9 mouse cellular contexts compared by ENCODE assay signal in the genomic region with DNA sequence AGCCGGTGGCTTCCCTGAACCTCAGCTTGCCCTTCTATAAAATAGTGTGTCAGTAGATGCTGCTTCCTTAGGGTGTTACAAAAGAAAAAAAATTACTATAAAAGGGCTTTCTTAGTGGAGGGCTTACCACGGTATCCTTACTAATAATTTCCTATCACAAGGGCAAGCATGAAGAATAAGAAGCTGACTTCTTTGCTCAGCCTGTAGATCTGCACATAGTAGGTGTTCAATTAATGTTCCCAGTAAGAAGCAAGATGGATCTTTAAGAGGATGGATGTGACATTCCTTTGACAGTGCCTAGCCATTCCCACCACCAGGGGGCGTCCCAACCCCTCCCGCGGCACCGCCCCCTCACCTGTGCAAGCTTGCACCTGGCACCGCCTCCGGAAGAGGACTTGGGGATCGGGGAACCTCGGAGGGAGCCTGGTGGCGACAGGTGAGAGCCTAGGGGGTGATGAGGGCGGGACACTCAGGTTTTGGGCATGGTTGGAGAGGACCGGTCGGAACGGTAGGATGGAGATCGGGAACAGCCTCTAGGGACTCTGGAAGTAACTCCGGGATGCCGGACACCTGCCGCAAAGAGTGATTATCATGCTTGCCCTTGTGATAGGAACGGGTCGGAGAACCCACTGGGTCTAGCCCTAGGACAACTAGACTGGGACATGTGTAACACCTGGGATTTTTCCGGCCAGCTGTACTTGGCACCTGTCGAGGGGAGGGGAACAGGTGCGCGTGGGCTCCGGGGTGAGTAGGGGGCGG. TPM values are rescaled to one million over a fixed set of nuclear protein-coding genes. Genes with fewer than 3 reads are reported as not detected.
DNase-seq lines count a peak whose midpoint lies in the region; ATAC-seq and TF ChIP-seq lines count a peak whose summit lies in the region.
"Had no signal": no experiment of that assay in that cellular context is flagged by ENCODE, and none has a peak within 500 bp of the region (broad histone marks: within the 10 kb centered on the region; RNA-seq: fewer than 3 reads in every experiment).

Bicdl2 (plus strand) TSS at position 390 of the 759 bp plus-strand sequence.

- no peaks in the 10 kb centered on the region for H3K9me3 ChIP-seq in forebrain, embryonic 12.5 days
- no peaks in the 10 kb centered on the region for H3K9me3 ChIP-seq in forebrain, embryonic 14.5 days (replicated peaks; ENCODE audit: control insufficient read depth, low read length)
- no peaks in the 10 kb centered on the region for H3K9me3 ChIP-seq in lung, embryonic 15.5 days
- H3K9me3 ChIP-seq: midbrain, embryonic 12.5 days had no signal

- H3K4me1 ChIP-seq in forebrain, embryonic 12.5 days = peaks cover 2% of the 10 kb centered on the region; the same call in 1 of the 2 replicates
- H3K4me1 ChIP-seq in forebrain, embryonic 14.5 days (ENCODE audit: control insufficient read depth, insufficient read depth, low read length) = no peaks in the 10 kb centered on the region
- no peaks in the 10 kb centered on the region for H3K4me1 ChIP-seq in embryonic fibroblast, embryonic 13.5 days (ENCODE audit: control insufficient read depth, insufficient read depth, low read length)
- H3K4me1 ChIP-seq in lung, embryonic 15.5 days = 0 out of 2 replicates have a peak, but pooled peaks cover 4% of the 10 kb centered on the region

- H3K27ac ChIP-seq in forebrain, embryonic 12.5 days = no peak within 1 kb of the TSS
- H3K27ac ChIP-seq in forebrain, embryonic 14.5 days (ENCODE audit: low read depth, low read length) = no peak within 1 kb of the TSS
- H3K27ac ChIP-seq in embryonic fibroblast, embryonic 13.5 days (ENCODE audit: insufficient read depth, low read length) = no peak within 1 kb of the TSS
- H3K27ac ChIP-seq in lung, embryonic 15.5 days = no peak within 1 kb of the TSS
- H3K27ac ChIP-seq: midbrain, embryonic 12.5 days had no signal

- DNase-seq in forebrain, embryonic 14.5 days (ENCODE audit: low spot score) = no peak
- DNase-seq in ES-CJ7 (ENCODE audit: low read depth, low spot score) = peak; percentile 68
- peak; percentile 84 for DNase-seq in kidney, adult 9 months
- peak; percentile 72 for DNase-seq in thymus, postnatal 4 days
- DNase-seq in left cerebral cortex, postnatal 25 days (ENCODE audit: low spot score in 2 of 2) = no peak

- H3K27me3 ChIP-seq in forebrain, embryonic 12.5 days = peaks cover 57% of the 10 kb centered on the region
- peaks cover 34% of the 10 kb centered on the region for H3K27me3 ChIP-seq in forebrain, embryonic 14.5 days (replicated peaks; ENCODE audit: control insufficient read depth, insufficient read depth, low read length)
- peaks cover 34% of the 10 kb centered on the region for H3K27me3 ChIP-seq in lung, embryonic 15.5 days

- no peak for TF ChIP-seq POLR2A in embryonic fibroblast, embryonic 13.5 days (IDR thresholded peaks at IDR 0.05; ENCODE audit: low read depth, low read length)

- WGBS in forebrain, embryonic 12.5 days = 7% methylated on average over 27 of the region's 27 CpGs
- 5% methylated on average over 27 of the region's 27 CpGs for WGBS in forebrain, embryonic 14.5 days
- WGBS in lung, embryonic 15.5 days = 6% methylated on average over 27 of the region's 27 CpGs

- ATAC-seq in forebrain, embryonic 12.5 days (ENCODE audit: low FRiP score) = no peak
- ATAC-seq in forebrain, embryonic 14.5 days = no peak
- peak; percentile 44; the same call in 1 of the 2 replicates for ATAC-seq in lung, embryonic 15.5 days (ENCODE audit: borderline replicate concordance, extremely low read depth, low FRiP score, low TSS enrichment)

- TF ChIP-seq CTCF in embryonic fibroblast, embryonic 13.5 days (IDR thresholded peaks at IDR 0.05; ENCODE audit: borderline replicate concordance, insufficient read depth, low read length) = peak; percentile 50; the same call in 1 of the 2 replicates

- 0 out of 2 replicates have a peak within 1 kb of the TSS, but pooled peaks have one; percentile 8 for H3K4me3 ChIP-seq in forebrain, embryonic 12.5 days (replicated peaks)
- no peak within 1 kb of the TSS for H3K4me3 ChIP-seq in forebrain, embryonic 14.5 days (ENCODE audit: low read depth, low read length)
- no peak within 1 kb of the TSS for H3K4me3 ChIP-seq in embryonic fibroblast, embryonic 13.5 days (ENCODE audit: insufficient read depth, low read length)
- H3K4me3 ChIP-seq in lung, embryonic 15.5 days = peak within 1 kb of the TSS; percentile 40
- H3K4me3 ChIP-seq: midbrain, embryonic 12.5 days had no signal

- intact Hi-C loops in left cerebral cortex, postnatal 25 days (cut with DNase I) = loop anchor here (5.0 kb wide), 1 partner anchor 42 kb away; no protein-coding TSS in a partner anchor

- no peaks in the 10 kb centered on the region for H3K36me3 ChIP-seq in forebrain, embryonic 12.5 days (replicated peaks)
- H3K36me3 ChIP-seq in forebrain, embryonic 14.5 days (ENCODE audit: control insufficient read depth, insufficient read depth, low read length) = no peaks in the 10 kb centered on the region
- H3K36me3 ChIP-seq in lung, embryonic 15.5 days = no peaks in the 10 kb centered on the region
- H3K36me3 ChIP-seq: midbrain, embryonic 12.5 days had no signal

- H3K9ac ChIP-seq in forebrain, embryonic 12.5 days = no peak within 1 kb of the TSS
- no peak within 1 kb of the TSS for H3K9ac ChIP-seq in forebrain, embryonic 14.5 days (ENCODE audit: low read length)
- H3K9ac ChIP-seq in lung, embryonic 15.5 days = peak within 1 kb of the TSS; percentile 19; the same call in 1 of the 2 replicates
- H3K9ac ChIP-seq: midbrain, embryonic 12.5 days had no signal

- H3K4me2 ChIP-seq in forebrain, embryonic 12.5 days = peak within 1 kb of the TSS; percentile 13; the same call in 1 of the 2 replicates
- H3K4me2 ChIP-seq in forebrain, embryonic 14.5 days (ENCODE audit: low read length) = no peak within 1 kb of the TSS
- peak within 1 kb of the TSS; percentile 58 for H3K4me2 ChIP-seq in lung, embryonic 15.5 days
- H3K4me2 ChIP-seq: midbrain, embryonic 12.5 days had no signal

RNA-seq across cellular contexts. Expression of gene Bicdl2, which starts in this region (rescaled TPM):
- 0.19 and 0.42 TPM in 2 replicates for polyA plus RNA-seq in forebrain, embryonic 12.5 days (2016; fragmentation: Nextera tagmentation; extraction: Ambion mirVana)
- polyA plus RNA-seq in forebrain, embryonic 14.5 days (2014; fragmentation: Nextera tagmentation; extraction: Ambion mirVana) = not detected in 2 replicates
- not detected in 2 replicates for polyA plus RNA-seq in embryonic fibroblast, embryonic 13.5 days (2011; ENCODE audit: insufficient read length, low read depth, missing spikeins)
- 3.5 and 4.0 TPM in 2 replicates for polyA plus RNA-seq in lung, embryonic 15.5 days (2015; fragmentation: Nextera tagmentation; extraction: Ambion mirVana)
- total RNA-seq in left cerebral cortex, postnatal 25 days (2021) = not detected

Comparison
In these comparisons a context has a peak if more than half of its experiments do, and no peak if none do; other contexts are left out.
1. H3K4me3 ChIP-seq: peak in forebrain, embryonic 12.5 days (single experiment) and lung, embryonic 15.5 days (single experiment); none in forebrain, embryonic 14.5 days (single experiment) and embryonic fibroblast, embryonic 13.5 days (single experiment).
2. DNase-seq: peak in ES-CJ7 (single experiment), kidney, adult 9 months (single experiment) and thymus, postnatal 4 days (single experiment); none in forebrain, embryonic 14.5 days (single experiment) and left cerebral cortex, postnatal 25 days (0 of 2).